Mouse (Mus musculus) frontal cortex, postnatal 25 days (tissue): ENCODE results near the gene Ddi1.
"Not testable (repeated sequence)": the region's sequence is repeated elsewhere in the genome, so short reads cannot be mapped to it uniquely, and the experiment has no call there.

Experiments used
- DNase-seq, 2 experiments: peaks; one replicate each; pipeline ENCODE4 v3.0.0; 2022; ENCODE audit warnings: low spot score in 2 of 2

Ddi1 gene

GRCm38 (mm10) chr9:6269796-6270280 is at the start of gene Ddi1:
Ddi1 (minus strand) TSS chr9:6269846.
- DNase-seq, result no peak

GRCm38 (mm10) chr9:6317114-6317513 is 47.5 kb upstream of the Ddi1 start:
- no peak for DNase-seq

- DNase-seq, result no peak
Observed at GRCm38 (mm10) chr9:6305847-6306246, 36.2 kb upstream of the Ddi1 start.

- DNase-seq, result no peak
Observed at GRCm38 (mm10) chr9:6304590-6304989, 34.9 kb upstream of the Ddi1 start.

GRCm38 (mm10) chr9:6302050-6302449 is 32.4 kb upstream of the Ddi1 start:
- no peak for DNase-seq

GRCm38 (mm10) chr9:6298547-6298946 is 28.9 kb upstream of the Ddi1 start:
- no peak for DNase-seq

- no peak for DNase-seq
Observed at GRCm38 (mm10) chr9:6289211-6289696, 19.6 kb upstream of the Ddi1 start.

GRCm38 (mm10) chr9:6286770-6287169 is 17.1 kb upstream of the Ddi1 start:
- no peak for DNase-seq

- DNase-seq, result no peak
Observed at GRCm38 (mm10) chr9:6277526-6277925, 7.9 kb upstream of the Ddi1 start.

- DNase-seq, result no peak
Observed at GRCm38 (mm10) chr9:6276395-6276794, 6.7 kb upstream of the Ddi1 start.

- no peak for DNase-seq
Observed at GRCm38 (mm10) chr9:6264820-6265219, 4.8 kb downstream of the Ddi1 start.

- no peak for DNase-seq
Observed at GRCm38 (mm10) chr9:6257072-6257471, 12.6 kb downstream of the Ddi1 start.

GRCm38 (mm10) chr9:6251990-6252389 is 17.7 kb downstream of the Ddi1 start:
- DNase-seq, result no peak

- no peak for DNase-seq
Observed at GRCm38 (mm10) chr9:6250320-6250719, 19.3 kb downstream of the Ddi1 start.

- not testable (repeated sequence) for DNase-seq
Observed at GRCm38 (mm10) chr9:6235982-6236381, 33.7 kb downstream of the Ddi1 start.

- no peak for DNase-seq
Observed at GRCm38 (mm10) chr9:6217505-6217904, 52.1 kb downstream of the Ddi1 start.

- DNase-seq, result no peak
Observed at GRCm38 (mm10) chr9:6212862-6213261, 56.8 kb downstream of the Ddi1 start.
